Comparison of ENCODE assay signal across 17 mouse cellular contexts in genomic region chr2:117456456-117457020, GRCm38 (mm10).
DNase-seq lines count a peak whose midpoint lies in the region; ATAC-seq and TF ChIP-seq lines count a peak whose summit lies in the region.
"Had no signal": no experiment of that assay in that cellular context is flagged by ENCODE, and none has a peak within 500 bp of the region (broad histone marks: within the 10 kb centered on the region; RNA-seq: fewer than 3 reads in every experiment).

No protein-coding gene starts in this region.

- H3K4me3 ChIP-seq in forebrain, embryonic 10.5 days: no peak overlapping the region
- no peak overlapping the region for H3K4me3 ChIP-seq in forebrain, postnatal 0 days (ENCODE audit: low read depth, low read length)
- H3K4me3 ChIP-seq in midbrain, embryonic 12.5 days: no peak overlapping the region
- no peak overlapping the region for H3K4me3 ChIP-seq in midbrain, embryonic 16.5 days (ENCODE audit: low read depth, low read length)
- no peak overlapping the region for H3K4me3 ChIP-seq in intestine, embryonic 15.5 days (replicated peaks)
- H3K4me3 ChIP-seq in stomach, embryonic 16.5 days (replicated peaks; ENCODE audit: low read length): no peak overlapping the region
- H3K4me3 ChIP-seq: gastrocnemius, adult 2 months; heart, adult 2 months; neural tube, embryonic 15.5 days had no signal

- peaks cover 15% of the 10 kb centered on the region for H3K4me1 ChIP-seq in forebrain, embryonic 10.5 days
- H3K4me1 ChIP-seq in forebrain, postnatal 0 days (ENCODE audit: insufficient read depth): no peaks in the 10 kb centered on the region
- peaks cover 14% of the 10 kb centered on the region for H3K4me1 ChIP-seq in midbrain, embryonic 12.5 days
- peaks cover 6% of the 10 kb centered on the region for H3K4me1 ChIP-seq in midbrain, embryonic 16.5 days (ENCODE audit: control insufficient read depth, insufficient read depth, low read length)
- no peaks in the 10 kb centered on the region; the same call in 1 of the 2 replicates for H3K4me1 ChIP-seq in intestine, embryonic 15.5 days (replicated peaks)
- H3K4me1 ChIP-seq in stomach, embryonic 16.5 days (ENCODE audit: control insufficient read depth, insufficient read depth, low read length): no peaks in the 10 kb centered on the region
- H3K4me1 ChIP-seq: neural tube, embryonic 15.5 days had no signal

- 86% methylated on average over 13 of the region's 13 CpGs for WGBS in forebrain, embryonic 10.5 days
- WGBS in forebrain, postnatal 0 days: 63% methylated on average over 13 of the region's 13 CpGs
- 58% methylated on average over 13 of the region's 13 CpGs for WGBS in midbrain, embryonic 12.5 days
- WGBS in midbrain, embryonic 16.5 days: 52% methylated on average over 13 of the region's 13 CpGs
- 52% methylated on average over 13 of the region's 13 CpGs for WGBS in intestine, embryonic 15.5 days
- WGBS in stomach, embryonic 16.5 days: 57% methylated on average over 13 of the region's 13 CpGs

- H3K9me3 ChIP-seq in forebrain, embryonic 10.5 days: no peaks in the 10 kb centered on the region
- no peaks in the 10 kb centered on the region for H3K9me3 ChIP-seq in forebrain, postnatal 0 days (ENCODE audit: low read length)
- H3K9me3 ChIP-seq in midbrain, embryonic 12.5 days: no peaks in the 10 kb centered on the region
- H3K9me3 ChIP-seq in midbrain, embryonic 16.5 days (replicated peaks; ENCODE audit: control insufficient read depth, low read length, poor library complexity, severe bottlenecking): no peaks in the 10 kb centered on the region
- no peaks in the 10 kb centered on the region for H3K9me3 ChIP-seq in intestine, embryonic 15.5 days
- H3K9me3 ChIP-seq in stomach, embryonic 16.5 days (replicated peaks; ENCODE audit: control insufficient read depth, low read length): no peaks in the 10 kb centered on the region
- H3K9me3 ChIP-seq: neural tube, embryonic 15.5 days had no signal

- no peaks in the 10 kb centered on the region for H3K27me3 ChIP-seq in forebrain, embryonic 10.5 days (ENCODE audit: poor library complexity, severe bottlenecking)
- no peaks in the 10 kb centered on the region; the same call in 1 of the 2 replicates for H3K27me3 ChIP-seq in forebrain, postnatal 0 days (ENCODE audit: insufficient read depth, low read length)
- H3K27me3 ChIP-seq in midbrain, embryonic 12.5 days: peaks cover 5% of the 10 kb centered on the region
- no peaks in the 10 kb centered on the region for H3K27me3 ChIP-seq in midbrain, embryonic 16.5 days (ENCODE audit: control insufficient read depth, insufficient read depth, low read depth, low read length)
- H3K27me3 ChIP-seq in intestine, embryonic 15.5 days (replicated peaks): no peaks in the 10 kb centered on the region
- no peaks in the 10 kb centered on the region for H3K27me3 ChIP-seq in stomach, embryonic 16.5 days (ENCODE audit: control insufficient read depth, insufficient read depth, low read length)
- H3K27me3 ChIP-seq: neural tube, embryonic 15.5 days had no signal

- H3K36me3 ChIP-seq in forebrain, embryonic 10.5 days (replicated peaks): no peaks in the 10 kb centered on the region
- no peaks in the 10 kb centered on the region for H3K36me3 ChIP-seq in forebrain, postnatal 0 days (ENCODE audit: insufficient read depth)
- no peaks in the 10 kb centered on the region for H3K36me3 ChIP-seq in midbrain, embryonic 12.5 days
- H3K36me3 ChIP-seq in midbrain, embryonic 16.5 days (ENCODE audit: control insufficient read depth, insufficient read depth, low read length): no peaks in the 10 kb centered on the region
- no peaks in the 10 kb centered on the region for H3K36me3 ChIP-seq in intestine, embryonic 15.5 days
- H3K36me3 ChIP-seq in stomach, embryonic 16.5 days (ENCODE audit: control insufficient read depth, insufficient read depth, low read length): no peaks in the 10 kb centered on the region
- H3K36me3 ChIP-seq: neural tube, embryonic 15.5 days had no signal

- H3K4me2 ChIP-seq in forebrain, postnatal 0 days (ENCODE audit: low read depth): no peak overlapping the region
- no peak overlapping the region for H3K4me2 ChIP-seq in midbrain, embryonic 12.5 days (replicated peaks)
- H3K4me2 ChIP-seq in midbrain, embryonic 16.5 days (ENCODE audit: low read length): no peak overlapping the region
- no peak overlapping the region for H3K4me2 ChIP-seq in intestine, embryonic 15.5 days (replicated peaks)
- no peak overlapping the region for H3K4me2 ChIP-seq in stomach, embryonic 16.5 days (ENCODE audit: low read depth, low read length)
- H3K4me2 ChIP-seq: neural tube, embryonic 15.5 days had no signal

- TF ChIP-seq CTCF in forebrain, postnatal 0 days (IDR thresholded peaks at IDR 0.05; ENCODE audit: low read depth): no peak

- H3K27ac ChIP-seq in forebrain, embryonic 10.5 days: 0 out of 2 replicates have a peak overlapping the region, but pooled peaks have one; percentile 15
- no peak overlapping the region for H3K27ac ChIP-seq in forebrain, postnatal 0 days (ENCODE audit: low read depth, low read length)
- peak overlapping the region; percentile 20; the same call in 1 of the 2 replicates for H3K27ac ChIP-seq in midbrain, embryonic 12.5 days (replicated peaks)
- H3K27ac ChIP-seq in midbrain, embryonic 16.5 days (ENCODE audit: low read length): no peak overlapping the region
- H3K27ac ChIP-seq in intestine, embryonic 15.5 days: peak overlapping the region; percentile 37; the same call in 1 of the 2 replicates
- peak overlapping the region; percentile 72 for H3K27ac ChIP-seq in stomach, embryonic 16.5 days (ENCODE audit: low read length)
- H3K27ac ChIP-seq: gastrocnemius, adult 2 months; heart, adult 2 months; macrophage; neural tube, embryonic 15.5 days had no signal

- no peak overlapping the region for H3K9ac ChIP-seq in forebrain, postnatal 0 days
- H3K9ac ChIP-seq in midbrain, embryonic 12.5 days (replicated peaks): no peak overlapping the region
- H3K9ac ChIP-seq in midbrain, embryonic 16.5 days (ENCODE audit: low read depth, low read length): no peak overlapping the region
- no peak overlapping the region for H3K9ac ChIP-seq in intestine, embryonic 15.5 days
- no peak overlapping the region for H3K9ac ChIP-seq in stomach, embryonic 16.5 days (ENCODE audit: low read length)
- H3K9ac ChIP-seq: neural tube, embryonic 15.5 days had no signal

- ATAC-seq in forebrain, postnatal 0 days: no peak
- ATAC-seq in midbrain, embryonic 12.5 days (ENCODE audit: low FRiP score, low read depth): peak; percentile 17
- ATAC-seq in midbrain, embryonic 16.5 days: no peak
- ATAC-seq in intestine, embryonic 15.5 days: peak; percentile 75; the same call in 1 of the 2 replicates
- 0 out of 2 replicates have a peak, but pooled peaks have one; percentile 38 for ATAC-seq in stomach, embryonic 16.5 days (ENCODE audit: insufficient read depth, low FRiP score)
- ATAC-seq: activated CD4-positive, CD25-positive, alpha-beta regulatory T cell, adult 4 months had no signal

- no peak for DNase-seq in forebrain, embryonic 10.5 days (ENCODE audit: extremely low spot score, low spot score)
- DNase-seq in forebrain, postnatal 0 days: no peak
- DNase-seq in layer of hippocampus, postnatal 36 days: no peak
- DNase-seq in urinary bladder, postnatal 4 days (ENCODE audit: low spot score in 2 of 2): no peak
- DNase-seq: adrenal gland, postnatal 36 days; gastrocnemius, adult 2 months; heart, adult 2 months; kidney, postnatal 25 days; lung, adult 2 months; thymus, postnatal 4 days had no signal

Comparison
In these comparisons a context has a peak if more than half of its experiments do, and no peak if none do; other contexts are left out.
1. H3K27ac ChIP-seq: peak in forebrain, embryonic 10.5 days (single experiment), midbrain, embryonic 12.5 days (single experiment), intestine, embryonic 15.5 days (single experiment) and stomach, embryonic 16.5 days (single experiment); none in forebrain, postnatal 0 days (single experiment) and midbrain, embryonic 16.5 days (single experiment).
2. ATAC-seq: peak in midbrain, embryonic 12.5 days (single experiment), intestine, embryonic 15.5 days (single experiment) and stomach, embryonic 16.5 days (single experiment); none in forebrain, postnatal 0 days (single experiment) and midbrain, embryonic 16.5 days (single experiment).